Mouse (Mus musculus): ENCODE results near the gene Cbx5. TPM values are rescaled to one million over a fixed set of nuclear protein-coding genes. Genes with fewer than 3 reads are reported as not detected.
A peak's percentile ranks its signal among the peaks of the same experiment; 100 is the strongest.

The Cbx5 gene
- total and polyA plus RNA-seq, 3 experiments, result 94.9 to 171 (median 128) TPM

GRCm38 (mm10) chr15:103163182-103163919 is 76.3 kb downstream of the Cbx5 start (continued):
- TF ChIP-seq BHLHE40 (IDR thresholded peaks at IDR 0.05; ENCODE audit: low read depth, low read length), result 0 out of 2 replicates have a peak, but pooled peaks have one; percentile 36
- no peak for TF ChIP-seq ETS1 (conservative IDR thresholded peaks at IDR 0.05; ENCODE audit: low read depth, low read length)
- no peak for TF ChIP-seq USF1 (IDR thresholded peaks at IDR 0.05; ENCODE audit: low read depth, low read length)
- TF ChIP-seq KAT2A (IDR thresholded peaks at IDR 0.05; ENCODE audit: insufficient replicate concordance, low read length), result peak; percentile 99
- peak; percentile 81; the same call in 1 of the 2 replicates for TF ChIP-seq MAZ (IDR thresholded peaks at IDR 0.05; ENCODE audit: low read depth, low read length)
- peak; percentile 40; the same call in 1 of the 2 replicates for TF ChIP-seq NRF1 (IDR thresholded peaks at IDR 0.05; ENCODE audit: low read depth, low read length)
- TF ChIP-seq NELFE (IDR thresholded peaks at IDR 0.05; ENCODE audit: low read depth, low read length), result peak; percentile 86
- TF ChIP-seq CHD1 (IDR thresholded peaks at IDR 0.05; ENCODE audit: low read depth, low read length), result no peak
- peak; percentile 86 for TF ChIP-seq SIN3A (IDR thresholded peaks at IDR 0.05; ENCODE audit: low read length)
- no peak for TF ChIP-seq ZKSCAN1 (IDR thresholded peaks at IDR 0.05; ENCODE audit: borderline replicate concordance, low read depth, low read length)
- TF ChIP-seq JUND (conservative IDR thresholded peaks at IDR 0.05; ENCODE audit: low read depth, low read length), result no peak
- TF ChIP-seq ZC3H11A (IDR thresholded peaks at IDR 0.05; ENCODE audit: low read depth, low read length), result no peak
- TF ChIP-seq ZNF384 (IDR thresholded peaks at IDR 0.05; ENCODE audit: low read depth, low read length), result no peak
- peak; percentile 65 for TF ChIP-seq MAFK (IDR thresholded peaks at IDR 0.05; ENCODE audit: insufficient replicate concordance, low read length)

- dilution Hi-C loops (cut with MboI; ENCODE audit: extremely low pct_ligation_motif_present, extremely low pct_unique_long_range_greater_than_20kb, low sequenced_read_pairs), result no loop called here
- H3K79me2 ChIP-seq (replicated peaks; ENCODE audit: control insufficient read depth, extremely low read depth, insufficient read depth, poor library complexity, severe bottlenecking), result peaks cover 7% of the 10 kb centered on the region; the same call in 1 of the 2 replicates
- H3K36me3 ChIP-seq (replicated peaks in 1 of 2; ENCODE audit: control insufficient read depth in 1 of 2, insufficient read depth in 1 of 2, low read length in 1 of 2), result peaks cover 24 to 79% of the 10 kb centered on the region in 2 experiments
- TF ChIP-seq MAX (IDR thresholded peaks at IDR 0.05; ENCODE audit: low read length) (no peak), SIN3A (IDR thresholded peaks at IDR 0.05; ENCODE audit: low read length) (no peak), POLR2A (IDR thresholded peaks at IDR 0.05; ENCODE audit: low read depth, low read length) (no peak), KAT2A (IDR thresholded peaks at IDR 0.05; ENCODE audit: insufficient replicate concordance, low read length) (no peak), E2F4 (IDR thresholded peaks at IDR 0.05; ENCODE audit: insufficient replicate concordance, low read depth, low read length) (no peak), JUN (IDR thresholded peaks at IDR 0.05; ENCODE audit: insufficient read depth, low read depth, low read length) (no peak), HCFC1 (IDR thresholded peaks at IDR 0.05; ENCODE audit: low read depth, low read length) (no peak), PAX5 (IDR thresholded peaks at IDR 0.05; ENCODE audit: low read length) (no peak), POLR2AphosphoS2 (IDR thresholded peaks at IDR 0.05; ENCODE audit: low read depth, low read length) (no peak), ZNF384 (IDR thresholded peaks at IDR 0.05; ENCODE audit: low read depth, low read length) (no peak), ELF1 (IDR thresholded peaks at IDR 0.05; ENCODE audit: low read depth, low read length) (no peak), USF2 (conservative IDR thresholded peaks at IDR 0.05; ENCODE audit: low read depth, low read length) (no peak), EP300 (IDR thresholded peaks at IDR 0.05; ENCODE audit: low read length) (no peak), ZKSCAN1 (IDR thresholded peaks at IDR 0.05; ENCODE audit: borderline replicate concordance, low read depth, low read length) (no peak), RCOR1 (conservative IDR thresholded peaks at IDR 0.05; ENCODE audit: low read depth, low read length) (no peak), NELFE (IDR thresholded peaks at IDR 0.05; ENCODE audit: low read depth, low read length) (no peak), MAZ (IDR thresholded peaks at IDR 0.05; ENCODE audit: low read depth, low read length) (no peak), BHLHE40 (IDR thresholded peaks at IDR 0.05; ENCODE audit: low read depth, low read length) (no peak)
- H3K9me3 ChIP-seq (replicated peaks; ENCODE audit: low read length), result no peaks in the 10 kb centered on the region
- H3K4me3 ChIP-seq (replicated peaks in 1 of 3; ENCODE audit: low read depth in 2 of 3, low read length in 2 of 3, poor library complexity in 1 of 3), result no peak overlapping the region
- in situ Hi-C loops (cut with MboI; ENCODE audit: low pct_ligation_motif_present, low pct_unique_long_range_greater_than_20kb, low sequenced_read_pairs), result loop anchor here (25.0 kb wide), 1 partner anchor 420 kb away; no protein-coding TSS in a partner anchor
- no peak overlapping the region for H3K4me2 ChIP-seq (ENCODE audit: insufficient read depth, low read depth, poor library complexity, severe bottlenecking)
- no peak for DNase-seq (ENCODE audit: extremely low read depth)
- no peaks in the 10 kb centered on the region for H3K27me3 ChIP-seq (replicated peaks)
- peaks cover 5 to 73% of the 10 kb centered on the region in 2 experiments for H3K4me1 ChIP-seq (ENCODE audit: control insufficient read depth in 1 of 2, insufficient read depth in 2 of 2)
- no peak overlapping the region for H3K9ac ChIP-seq (ENCODE audit: insufficient read depth, low read depth)
- H3K27ac ChIP-seq (ENCODE audit: insufficient read depth, low read depth), result no peak overlapping the region
Observed at GRCm38 (mm10) chr15:103157585-103157984, 82.0 kb downstream of the Cbx5 start.

Data from CH12.LX (cell line).